Mouse (Mus musculus) ES-E14 (cell line): ENCODE results near the gene Dync2h1. TPM values are rescaled to one million over a fixed set of nuclear protein-coding genes. Genes with fewer than 3 reads are reported as not detected.

ENCODE experiments used
- DNase-seq: peaks from one replicate; pipeline ENCODE4 v3.0.0-alpha.2; 2013; ENCODE audit warnings: low read depth, low spot score
- H3K27ac ChIP-seq: 2 replicates; pipeline ENCODE4 v1.5.1; 2012; ENCODE audit warnings: low read depth, mild to moderate bottlenecking, low read length, moderate library complexity, mixed read lengths; ENCODE audit not compliant: poor library complexity, insufficient read depth, severe bottlenecking
- H3K36me3 ChIP-seq: 2 replicates; pipeline ENCODE4 v1.6.1; 2012; ENCODE audit warnings: mild to moderate bottlenecking, low read length, moderate library complexity, mixed read lengths; ENCODE audit not compliant: control insufficient read depth, poor library complexity, insufficient read depth, severe bottlenecking
- H3K4me1 ChIP-seq, 2 experiments: fragments of 150-350 bp in 1 of 2; sonication (generic) in 1 of 2; 2 replicates each; pipeline ENCODE4 v1.6.1; 2012; ENCODE audit warnings: low read length in 2 of 2, mild to moderate bottlenecking in 1 of 2, mixed read lengths in 1 of 2; ENCODE audit not compliant: control insufficient read depth in 2 of 2, insufficient read depth in 2 of 2, poor library complexity in 1 of 2
- H3K4me3 ChIP-seq, 2 experiments: fragments of 150-350 bp in 1 of 2; sonication (generic) in 1 of 2; 2 replicates each; pipeline ENCODE4 v1.5.1; 2012; ENCODE audit warnings: low read length in 2 of 2, low read depth in 1 of 2, mild to moderate bottlenecking in 1 of 2, mixed read lengths in 1 of 2; ENCODE audit not compliant: insufficient read depth in 1 of 2, poor library complexity in 1 of 2, severe bottlenecking in 1 of 2
- H3K9ac ChIP-seq: 2 replicates; pipeline ENCODE4 v1.6.1; 2012; ENCODE audit warnings: low read depth, mild to moderate bottlenecking, low read length, mixed read lengths; ENCODE audit not compliant: poor library complexity, insufficient read depth, severe bottlenecking
- H3K9me3 ChIP-seq: fragments of 150-350 bp; sonication (generic); 2 replicates; pipeline ENCODE4 v1.6.1; 2012; ENCODE audit warnings: low read depth, mild to moderate bottlenecking, low read length; ENCODE audit not compliant: control insufficient read depth, insufficient read depth
- CHD2 ChIP-seq: IDR thresholded peaks from 2 replicates; pipeline ENCODE4 v1.6.1; 2014; ENCODE audit warnings: mild to moderate bottlenecking, low read depth, low read length, inconsistent platforms
- HCFC1 ChIP-seq: IDR thresholded peaks from 2 replicates; pipeline ENCODE4 v1.6.1; 2012; ENCODE audit warnings: low read length, inconsistent platforms, borderline replicate concordance; ENCODE audit not compliant: insufficient read depth
- MAFK ChIP-seq: IDR thresholded peaks from 2 replicates; pipeline ENCODE4 v1.6.1; 2014; ENCODE audit warnings: mild to moderate bottlenecking, low read depth, low read length, inconsistent platforms; ENCODE audit not compliant: insufficient read depth
- ZC3H11A ChIP-seq: IDR thresholded peaks from 2 replicates; pipeline ENCODE4 v1.6.1; 2012; ENCODE audit warnings: low read depth, mild to moderate bottlenecking, inconsistent platforms, low read length, borderline replicate concordance
- ZNF384 ChIP-seq: IDR thresholded peaks from 2 replicates; pipeline ENCODE4 v1.6.1; 2012; ENCODE audit warnings: low read depth, low read length, inconsistent platforms
- in situ Hi-C, 2 experiments: fragments of 600-800 bp; cut with MboI; formaldehyde crosslinking; loops; one replicate each; pipeline ENCODE4 v1.15.1; 2025; ENCODE audit warnings: low sequenced_read_pairs in 2 of 2, inconsistent platforms in 1 of 2; ENCODE audit not compliant: unreplicated experiment in 2 of 2
- total RNA-seq: library from RNA; depleted of rRNA; stranded (reverse); fragments of 300-350 nt; gene quantifications from 2 replicates; pipeline ENCODE4 v1.2.3, GENCODE M21; 2012; rRNA removed

The Dync2h1 gene
- total RNA-seq, 1 experiment = 7.0 TPM

DNA sequence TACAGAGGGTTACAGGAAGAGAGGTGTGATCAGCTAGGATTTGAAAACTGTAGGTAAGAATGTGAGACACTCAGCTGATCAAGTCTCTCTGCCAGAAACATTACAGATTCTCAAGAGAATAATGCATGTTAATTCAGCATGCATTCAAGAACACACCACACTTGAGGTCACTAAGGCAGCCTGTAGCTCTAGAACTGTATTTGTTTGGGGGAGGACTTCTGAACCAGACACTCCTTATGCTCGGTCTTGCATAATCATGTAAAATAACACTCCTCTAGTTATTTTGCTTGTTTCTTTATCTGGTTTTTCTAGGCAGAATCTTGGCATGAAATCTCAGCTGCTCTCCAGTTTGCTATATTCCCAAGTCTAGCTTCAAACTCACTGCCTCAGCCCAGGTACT is 282.6 kb downstream of the Dync2h1 start:
- no peaks in the 10 kb centered on the region for H3K36me3 ChIP-seq
- no peaks in the 10 kb centered on the region for H3K4me1 ChIP-seq
- no peak overlapping the region for H3K4me3 ChIP-seq
- in situ Hi-C loops = no loop called here
- H3K9ac ChIP-seq = no peak overlapping the region
- H3K9me3 ChIP-seq = no peaks in the 10 kb centered on the region
- TF ChIP-seq CHD2 (no peak), HCFC1 (no peak)
- H3K27ac ChIP-seq = no peak overlapping the region
- DNase-seq = no peak

DNA sequence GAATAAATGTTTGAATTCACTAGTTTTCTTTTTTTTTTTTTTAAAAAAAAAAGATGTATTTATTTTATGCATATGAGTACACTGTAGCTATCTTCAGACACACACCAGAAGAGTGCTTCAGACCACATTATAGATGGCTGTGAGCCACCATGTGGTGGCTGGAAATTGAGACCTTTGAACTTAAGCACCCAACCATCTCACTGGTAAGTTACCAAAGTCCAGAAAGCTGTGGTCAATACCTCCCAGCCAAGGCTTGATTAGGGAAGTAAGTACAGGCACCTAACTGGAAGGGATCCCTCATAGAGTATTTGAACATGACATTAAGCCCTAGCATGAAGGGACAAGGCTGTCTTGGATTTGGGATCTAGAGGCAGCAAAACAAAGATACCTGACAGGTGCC is 292.9 kb downstream of the Dync2h1 start:
- Histone ChIP-seq H3K9ac (no peak overlapping the region), H3K4me3 (no peak overlapping the region), H3K36me3 (no peaks in the 10 kb centered on the region), H3K9me3 (no peaks in the 10 kb centered on the region), H3K27ac (no peak overlapping the region), H3K4me1 (no peaks in the 10 kb centered on the region)
- in situ Hi-C loops = no loop called here
- no peak for DNase-seq
- TF ChIP-seq MAFK = no peak
- TF ChIP-seq CHD2 = no peak
- TF ChIP-seq ZNF384 = no peak
- no peak for TF ChIP-seq HCFC1
- no peak for TF ChIP-seq ZC3H11A

- H3K4me3 ChIP-seq = no peak overlapping the region
- H3K27ac ChIP-seq = no peak overlapping the region
- TF ChIP-seq MAFK (no peak), ZC3H11A (no peak), HCFC1 (no peak), CHD2 (no peak), ZNF384 (no peak)
- H3K4me1 ChIP-seq = no peaks in the 10 kb centered on the region
- no peak for DNase-seq
- H3K36me3 ChIP-seq = no peaks in the 10 kb centered on the region
- no peak overlapping the region for H3K9ac ChIP-seq
- no peaks in the 10 kb centered on the region for H3K9me3 ChIP-seq
- in situ Hi-C loops = no loop called here
Observed at GRCm38 (mm10) chr9:6881187-6881984, 302.9 kb downstream of the Dync2h1 start.

Other genes with a start within 250 kb of the Dync2h1 start
- 33.8 and 57.1 TPM in 2 replicates for gene Dcun1d5, start 74 bp upstream of the Dync2h1 start, total RNA-seq
- gene Mmp13, start 88.1 kb upstream of the Dync2h1 start, total RNA-seq = not detected in 2 replicates
- gene Mmp12, start 159.9 kb upstream of the Dync2h1 start, total RNA-seq = 0.13 TPM in 1 of 2 replicates, not detected in the other
- not detected in 2 replicates for gene Mmp1b, start 203.6 kb upstream of the Dync2h1 start, total RNA-seq